Mouse (Mus musculus) fibroblast of lung, adult 2 months (primary cell): ENCODE results near the gene Rps16.
"Not testable (repeated sequence)": the region's sequence is repeated elsewhere in the genome, so short reads cannot be mapped to it uniquely, and the experiment has no call there.

Source experiments
- DNase-seq: peaks from one replicate; pipeline ENCODE4 v3.0.0-alpha.2; 2011; ENCODE audit warnings: low read depth

The Rps16 gene

DNA sequence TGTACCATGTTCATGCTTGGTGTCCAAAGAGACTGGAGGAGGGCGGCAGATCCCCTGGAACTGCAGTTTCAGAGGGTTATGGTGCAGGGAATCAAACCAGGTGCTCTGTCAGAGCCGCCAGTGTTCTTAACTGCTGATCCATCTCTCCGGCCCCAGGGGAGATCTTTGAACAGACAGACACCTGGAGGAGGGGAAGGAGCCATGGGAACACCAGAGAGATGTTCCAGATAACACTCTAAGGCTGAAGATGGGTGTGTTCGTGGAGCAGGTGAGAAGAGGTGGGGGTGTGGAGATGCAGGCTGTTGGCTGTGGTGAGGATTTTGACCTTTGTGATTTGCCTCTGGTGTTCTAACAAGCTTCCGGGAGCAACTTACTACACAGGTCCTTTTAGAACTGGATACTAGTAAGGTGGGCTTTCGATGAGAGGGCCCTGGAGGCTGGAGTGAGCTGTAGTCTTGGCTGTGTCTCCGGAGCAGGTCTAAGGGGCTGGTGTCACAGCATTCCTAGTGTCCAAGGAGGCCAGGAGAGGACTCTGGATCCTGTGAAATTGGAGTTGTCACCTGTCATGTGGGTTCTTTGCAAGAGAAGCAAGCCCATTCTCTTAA, 23.5 kb downstream of the Rps16 start:
- DNase-seq: no peak

- no peak for DNase-seq
Measured at GRCm38 (mm10) chr7:28374647-28375046, 24.2 kb downstream of the Rps16 start.

DNA sequence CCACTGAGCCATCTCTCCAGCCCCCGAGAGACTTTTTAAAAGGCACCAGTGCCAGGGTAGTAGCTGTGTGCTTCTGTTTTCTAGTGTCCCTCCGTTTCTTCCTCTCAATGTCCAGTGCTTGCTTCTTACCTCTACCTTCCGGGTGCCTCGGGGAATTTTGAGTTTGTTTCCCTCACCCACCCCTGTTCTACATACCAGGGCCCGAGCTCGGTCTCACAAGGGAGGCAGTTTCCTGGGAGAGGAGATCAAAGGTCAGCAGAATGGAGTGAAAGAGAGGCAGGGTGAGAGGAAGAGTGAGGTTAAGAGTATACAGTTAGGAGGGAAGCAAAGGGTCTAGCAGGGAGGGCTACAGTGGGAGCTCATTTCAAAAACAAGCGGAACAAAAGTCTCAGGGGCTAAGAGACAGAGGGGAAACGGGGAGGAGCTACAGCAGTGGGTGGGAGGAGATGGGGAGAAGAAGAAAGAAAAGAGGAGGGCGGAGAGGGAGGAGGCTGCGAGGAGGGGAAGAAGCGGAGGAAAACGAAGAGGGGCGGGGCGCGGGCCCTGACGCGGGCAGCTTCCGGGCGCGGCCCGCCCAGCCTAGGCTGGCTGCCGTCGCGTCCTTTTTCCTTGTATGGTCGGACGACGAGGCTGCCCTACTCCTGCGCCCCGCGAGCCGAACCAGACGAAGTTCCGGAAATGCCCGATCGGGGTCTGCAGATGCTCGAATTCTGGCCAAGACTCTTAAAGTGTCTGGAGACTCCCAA, 24.9 kb downstream of the Rps16 start:
- peak; percentile 71 for DNase-seq

DNA sequence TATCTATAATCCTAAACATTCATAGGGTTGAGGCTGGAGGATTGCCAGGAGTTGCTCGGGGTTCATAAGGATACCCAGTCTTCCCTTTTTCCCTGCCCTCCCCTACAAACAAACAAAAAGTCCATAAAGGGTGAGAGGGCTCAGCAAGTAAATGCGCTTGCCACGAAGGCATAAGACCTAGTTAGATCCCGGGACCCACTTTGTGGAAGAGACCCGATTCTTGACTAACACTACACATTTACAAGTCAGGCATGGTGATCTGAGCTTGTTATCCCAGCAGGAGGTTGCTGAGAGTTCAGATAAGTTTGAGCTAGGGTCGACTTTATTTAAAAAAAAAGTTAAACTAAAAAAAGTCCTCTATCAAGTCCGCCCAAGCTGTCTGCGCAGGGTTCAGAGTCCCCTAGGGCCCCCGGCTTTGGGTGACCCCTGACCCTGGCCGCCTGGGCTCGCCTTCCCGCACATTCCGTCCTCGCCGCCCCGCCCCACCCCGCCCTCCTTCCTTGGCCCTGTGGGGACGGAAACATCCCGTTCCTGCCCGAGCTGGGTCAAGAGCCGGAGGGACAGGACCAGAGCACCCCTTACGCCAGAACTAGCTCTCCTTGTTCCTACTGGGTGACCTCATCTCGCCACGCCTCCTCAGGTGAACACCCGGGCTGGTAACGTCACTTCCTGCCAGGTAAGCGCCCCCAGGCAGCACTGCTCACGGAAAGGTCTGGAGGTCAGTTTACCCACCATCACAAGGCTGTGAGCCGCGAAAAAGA, 25.7 kb downstream of the Rps16 start:
- DNase-seq: no peak

- DNase-seq: no peak
Measured at GRCm38 (mm10) chr7:28377190-28378065, 27.0 kb downstream of the Rps16 start.

GRCm38 (mm10) chr7:28378066-28378690, 27.7 kb downstream of the Rps16 start:
- no peak for DNase-seq

GRCm38 (mm10) chr7:28378769-28379651, 28.6 kb downstream of the Rps16 start:
- peak; percentile 59 for DNase-seq

DNA sequence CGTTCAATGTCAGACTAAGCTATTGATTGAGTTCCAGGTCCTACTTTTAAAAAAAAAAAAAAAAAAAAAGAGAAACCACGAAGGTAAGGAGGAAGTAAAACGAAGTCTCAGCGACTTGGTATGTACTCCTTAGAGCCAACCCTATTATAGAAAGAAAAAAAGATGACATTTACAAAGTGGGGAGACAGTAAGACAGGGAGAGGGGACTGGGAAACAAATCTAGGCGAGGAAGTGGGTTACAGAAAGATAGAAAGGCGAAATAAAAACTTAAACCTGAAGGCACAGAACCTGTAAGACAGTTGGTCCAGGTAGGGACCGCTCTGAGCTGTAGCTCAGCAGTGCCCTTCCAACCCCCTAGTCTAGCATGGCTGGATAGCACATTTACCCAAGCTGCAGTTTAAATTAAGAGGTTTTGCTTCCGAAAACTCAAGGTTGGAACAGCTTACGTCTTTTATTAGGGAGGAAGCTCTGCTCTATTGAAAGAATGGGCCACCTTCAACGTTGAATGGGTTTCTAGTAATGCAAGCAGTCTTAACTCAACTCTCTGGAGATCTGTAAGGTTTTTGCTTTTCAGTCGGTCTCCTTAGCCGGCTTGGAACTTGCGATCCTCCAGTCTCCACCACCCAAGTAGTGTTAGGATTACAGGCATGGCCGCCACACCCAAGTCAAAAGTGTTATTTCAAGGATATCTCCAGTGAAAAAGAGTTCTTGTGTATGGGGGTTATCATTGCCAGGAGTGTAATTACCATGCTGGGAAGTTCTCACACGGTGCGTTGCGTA, 30.0 kb downstream of the Rps16 start, which contains the start of gene Zfp36:
Gene Zfp36, minus strand, starts transcription at position 17 of the 780 bp plus-strand sequence.
- no peak for DNase-seq

- DNase-seq: peak; percentile 95
Measured at GRCm38 (mm10) chr7:28381017-28381790, 30.8 kb downstream of the Rps16 start.

- DNase-seq: peak; percentile 80
Measured at GRCm38 (mm10) chr7:28381938-28382337, 31.5 kb downstream of the Rps16 start.

DNA sequence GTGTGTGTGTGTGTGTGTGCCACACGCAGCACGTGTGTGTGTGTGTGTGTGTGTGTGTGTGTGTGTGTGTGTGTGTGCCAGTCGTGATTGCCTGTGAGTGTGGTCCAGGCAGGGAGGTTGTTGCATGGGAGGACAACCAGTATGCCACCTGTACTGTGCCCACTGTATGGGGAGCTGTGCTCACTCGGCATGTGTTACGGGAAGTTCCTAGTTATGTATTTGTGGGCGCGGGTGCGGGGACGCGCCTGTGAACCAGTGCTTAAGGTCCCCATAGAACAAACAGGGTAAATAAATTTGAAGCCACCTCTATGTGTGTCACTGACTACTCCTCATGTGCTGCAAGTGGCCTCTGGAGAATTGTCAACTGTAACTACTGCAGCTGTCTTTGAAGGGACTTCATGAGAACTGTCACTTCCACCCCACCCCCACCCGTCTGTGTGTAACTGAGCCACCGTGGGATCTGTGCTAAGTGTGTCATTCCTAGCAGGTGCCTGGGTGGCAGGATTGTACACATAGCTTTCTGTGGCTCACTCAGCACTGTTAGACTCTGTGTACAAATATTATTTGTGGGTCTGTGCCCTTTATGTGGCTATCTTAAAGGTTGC, 32.0 kb downstream of the Rps16 start:
- DNase-seq: no peak

DNA sequence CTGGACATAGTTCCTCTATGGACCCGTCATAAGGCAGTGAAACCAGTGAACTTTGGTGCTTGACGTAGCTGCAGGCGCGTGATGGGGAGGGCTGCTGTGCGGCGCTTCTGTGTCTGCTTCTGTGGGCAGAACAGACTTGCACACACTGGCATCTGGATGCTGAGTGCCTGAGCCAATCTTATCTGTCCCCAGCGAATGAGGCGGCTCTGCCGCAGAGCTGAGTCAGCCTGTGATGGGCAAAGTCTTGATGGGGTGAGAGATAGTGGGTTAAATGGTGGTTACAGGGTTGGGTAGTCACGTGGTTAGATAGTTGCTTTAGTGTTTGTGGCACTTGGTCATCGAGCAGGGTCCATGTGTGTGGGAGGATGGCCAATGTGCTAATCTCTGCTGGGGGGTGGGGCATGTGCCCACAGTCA, 32.5 kb downstream of the Rps16 start:
- DNase-seq: peak; percentile 71

- no peak for DNase-seq
Measured at GRCm38 (mm10) chr7:28383606-28384005, 33.2 kb downstream of the Rps16 start.

GRCm38 (mm10) chr7:28384162-28384561, 33.7 kb downstream of the Rps16 start:
- no peak for DNase-seq

- no peak for DNase-seq
Measured at GRCm38 (mm10) chr7:28385196-28385595, 34.7 kb downstream of the Rps16 start.

GRCm38 (mm10) chr7:28386007-28386406, 35.6 kb downstream of the Rps16 start:
- DNase-seq: no peak

DNA sequence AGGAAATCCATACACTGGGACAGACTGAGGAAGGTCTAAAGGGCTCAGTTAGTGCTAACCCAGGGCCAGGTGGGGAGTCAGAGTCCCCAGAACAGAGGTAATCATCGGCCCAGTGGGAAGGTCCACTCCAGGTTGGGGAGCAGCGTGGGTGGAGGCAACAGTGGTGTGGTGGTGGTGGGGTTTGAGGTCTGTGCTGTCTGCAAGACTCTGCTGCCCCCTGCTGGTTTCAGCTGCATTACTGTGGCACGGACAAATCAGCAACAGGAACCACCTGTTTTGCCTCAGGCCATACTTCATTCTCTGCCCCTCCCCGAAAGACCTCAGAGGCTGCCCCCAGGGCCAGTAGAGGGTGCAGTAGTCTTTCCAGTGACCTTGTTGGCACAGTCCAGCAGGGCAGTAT, 36.0 kb downstream of the Rps16 start:
- DNase-seq: peak; percentile 62

DNA sequence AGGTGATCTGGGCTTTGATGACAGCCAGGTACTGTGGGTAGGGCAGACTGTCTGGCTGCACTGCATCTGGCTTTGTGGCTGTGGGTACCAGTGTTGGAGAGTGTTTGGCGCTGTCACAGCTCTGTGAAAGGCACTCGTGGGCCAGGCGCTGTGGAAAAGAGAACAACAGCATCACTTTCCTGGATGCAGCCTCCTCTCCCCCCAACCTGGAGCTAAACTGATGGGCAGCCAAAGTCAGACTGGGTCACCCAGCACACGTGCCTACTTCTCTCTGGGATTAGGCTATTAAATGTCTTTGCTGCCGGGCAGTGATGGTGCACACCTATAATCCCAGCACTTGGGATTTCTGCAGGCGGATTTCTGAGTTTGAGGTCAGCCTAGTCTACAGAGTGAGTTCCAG, 36.4 kb downstream of the Rps16 start:
- DNase-seq: not testable (repeated sequence)
